Mouse (Mus musculus) layer of hippocampus, adult 8-10 months (tissue): Measurements from ENCODE around the gene Pkm. TPM values are rescaled to one million over a fixed set of nuclear protein-coding genes. Genes with fewer than 3 reads are reported as not detected.

Experiments
- DNase-seq, 2 experiments: peaks; one replicate each; pipeline ENCODE4 v3.0.0; 2022; ENCODE audit warnings: low spot score in 2 of 2
- total RNA-seq, 4 experiments: library from RNA; stranded (reverse); gene quantifications; 2 replicates each; pipeline ENCODE4 v1.2.4; 2022

Pkm gene
- total RNA-seq, 4 experiments from 2014 or later: 1,385 to 1,484 (median 1,437) TPM

DNA sequence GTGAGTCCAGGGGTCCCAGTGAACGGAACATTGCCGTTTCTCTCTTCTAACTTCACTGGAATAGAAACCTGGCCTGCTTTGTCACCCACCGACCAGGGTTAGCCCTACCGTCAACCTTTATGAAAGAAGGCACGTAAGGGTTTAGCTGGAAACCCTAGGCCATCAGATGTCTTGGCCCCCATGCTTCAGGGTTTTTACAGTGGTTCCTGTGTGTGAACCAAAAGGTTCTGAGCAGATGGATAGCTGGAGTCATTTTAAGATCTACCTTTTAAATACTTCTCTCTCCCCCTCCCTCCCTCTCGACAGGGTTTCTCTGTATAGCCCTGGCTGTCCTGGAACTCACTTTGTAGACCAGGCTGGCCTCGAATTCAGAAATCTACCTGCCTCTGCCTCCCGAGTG, 9.8 kb downstream of the Pkm start:
- no peak for DNase-seq

DNA sequence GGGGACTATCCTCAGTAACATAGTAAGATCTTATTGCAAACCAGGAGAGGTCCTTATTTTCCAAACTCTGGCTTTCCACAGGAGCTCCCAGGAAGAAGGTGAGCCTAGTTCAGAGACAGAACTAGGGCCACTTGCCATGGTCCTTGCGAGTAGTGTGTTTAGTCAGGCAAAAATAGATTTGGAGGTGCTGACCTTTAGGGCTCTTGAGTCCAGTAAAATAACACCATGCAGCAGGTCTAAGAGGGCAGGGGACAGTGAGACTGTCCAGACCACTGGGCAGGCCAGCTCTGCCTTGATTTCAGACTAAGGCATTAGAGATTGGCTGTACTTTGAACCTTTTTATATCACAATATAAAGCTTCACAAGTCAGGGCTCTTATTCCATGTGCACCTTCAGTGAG, 10.6 kb downstream of the Pkm start:
- no peak for DNase-seq

DNA sequence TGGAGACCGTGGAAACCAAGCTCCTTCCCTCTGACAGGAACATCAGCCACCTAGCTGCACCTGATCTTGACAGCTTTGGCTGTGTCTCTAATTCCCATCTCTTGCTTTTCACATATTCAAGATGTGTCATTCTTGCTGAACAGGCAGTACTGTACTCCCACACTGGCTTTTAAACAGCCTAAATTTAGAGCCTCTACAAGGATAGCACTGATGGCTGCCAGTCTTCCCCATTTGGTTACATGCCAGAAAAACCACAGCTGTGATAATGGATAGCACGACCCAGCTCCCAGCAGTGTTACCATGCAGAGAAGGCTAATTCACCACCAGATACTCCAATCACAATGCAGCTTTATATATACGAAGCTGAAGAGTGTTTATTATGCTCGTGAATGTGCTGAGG, 11.1 kb downstream of the Pkm start:
- DNase-seq: no peak

DNA sequence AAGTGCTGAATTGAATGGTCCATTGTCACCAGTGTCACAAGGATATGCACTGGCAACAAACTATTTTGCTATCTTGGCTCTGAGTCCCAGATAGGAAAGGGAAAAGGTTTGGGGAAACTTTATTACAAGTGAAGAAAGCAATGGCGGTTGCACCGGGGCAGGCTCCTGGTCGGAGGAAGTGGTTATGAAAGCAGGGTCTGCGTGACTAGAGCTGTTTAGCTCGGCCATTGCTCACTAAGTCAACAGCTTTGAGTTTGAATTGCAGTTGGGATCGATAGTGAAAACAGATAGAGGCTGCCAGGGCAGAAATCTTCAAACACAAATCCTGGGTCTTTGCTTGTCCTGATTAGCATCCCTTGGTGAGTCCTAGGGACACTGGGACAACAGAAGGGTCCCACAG, 11.7 kb downstream of the Pkm start:
- DNase-seq: no peak

DNA sequence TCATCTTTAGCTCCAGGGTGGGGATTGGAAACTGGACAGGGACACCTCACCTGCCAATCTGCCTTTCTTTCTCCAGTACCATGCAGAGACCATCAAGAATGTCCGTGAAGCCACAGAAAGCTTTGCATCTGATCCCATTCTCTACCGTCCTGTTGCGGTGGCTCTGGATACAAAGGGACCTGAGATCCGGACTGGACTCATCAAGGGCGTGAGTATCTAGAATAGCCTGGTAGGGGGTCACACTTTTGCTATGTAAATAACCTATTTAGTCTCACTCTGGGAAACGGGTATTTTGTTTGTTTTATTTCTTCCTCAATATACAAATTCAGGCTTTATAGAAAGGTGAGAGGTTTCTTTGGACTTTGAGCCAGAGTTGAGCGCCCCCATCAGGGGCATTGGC, 12.3 kb downstream of the Pkm start:
- DNase-seq: no peak

DNA sequence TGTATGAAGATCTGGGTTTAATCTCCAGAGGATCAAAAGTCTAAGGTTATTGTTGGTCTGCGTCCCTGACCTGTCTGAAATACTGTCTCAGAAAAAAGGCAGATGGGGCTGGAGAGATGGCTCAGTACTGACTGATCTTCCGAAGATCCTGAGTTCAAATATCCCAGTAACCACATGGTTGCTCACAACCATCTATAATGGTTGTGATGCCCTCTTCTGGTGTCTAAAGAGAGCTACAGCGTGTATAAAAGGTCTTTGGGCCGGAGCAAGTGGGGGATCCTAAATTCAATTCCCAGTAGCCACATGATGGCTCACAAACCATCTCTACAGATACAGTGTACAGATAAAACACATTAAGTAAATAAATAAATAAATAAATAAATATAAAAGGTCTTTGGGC, 13.0 kb downstream of the Pkm start:
- DNase-seq: no peak

DNA sequence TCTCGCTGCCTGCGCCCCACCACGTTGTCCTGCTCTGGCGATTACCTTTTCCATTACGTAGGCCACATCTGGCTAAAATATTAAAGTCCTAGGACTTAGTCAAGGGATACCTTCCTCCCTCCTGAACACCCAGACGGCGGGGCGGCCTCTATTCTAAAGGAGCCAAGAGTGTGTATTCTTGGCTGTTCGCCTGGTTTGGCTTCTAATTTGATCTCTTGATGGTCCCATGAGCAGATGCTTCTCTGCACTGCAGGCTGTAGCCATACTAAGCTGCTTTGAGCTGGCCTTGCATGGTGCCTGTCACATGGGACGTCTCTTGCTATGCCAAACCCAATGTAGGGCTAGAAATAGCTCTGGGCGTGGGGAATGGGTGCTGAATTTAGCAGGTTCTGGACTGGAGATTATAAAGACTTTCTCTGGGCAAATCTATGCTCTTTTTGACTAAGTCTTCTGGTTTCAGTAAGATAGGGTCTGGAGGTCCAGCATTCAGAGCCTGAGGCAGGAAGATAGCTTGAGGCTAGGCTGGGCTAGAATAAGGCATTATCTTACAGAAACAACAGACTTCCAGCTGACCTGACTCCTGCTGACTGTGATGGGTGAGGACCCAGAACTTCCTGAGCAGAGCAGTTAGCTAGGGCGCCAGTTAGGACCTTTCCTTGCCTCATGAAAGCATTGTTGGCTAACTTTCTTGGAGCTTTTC, 16.2 kb downstream of the Pkm start:
- no peak for DNase-seq

DNA sequence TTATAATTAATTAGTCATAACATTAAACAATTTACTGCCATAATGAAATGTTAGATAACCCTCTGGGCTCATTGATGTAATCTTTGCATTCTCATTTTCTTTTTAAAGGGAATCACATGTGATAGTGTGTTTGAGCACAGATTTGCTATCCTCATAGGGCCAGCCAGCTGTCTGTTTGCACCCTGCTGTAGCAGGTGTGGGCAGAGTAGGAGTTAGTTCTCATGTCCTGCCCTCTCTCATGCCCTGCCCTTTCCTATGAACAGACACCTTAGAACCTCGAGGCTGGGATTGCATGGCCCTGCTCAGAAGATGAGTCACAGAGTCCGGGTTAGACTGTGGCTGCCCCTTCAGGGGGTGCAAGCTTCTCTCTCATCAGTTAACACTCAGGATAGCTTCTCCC, 17.3 kb downstream of the Pkm start:
- no peak for DNase-seq

DNA sequence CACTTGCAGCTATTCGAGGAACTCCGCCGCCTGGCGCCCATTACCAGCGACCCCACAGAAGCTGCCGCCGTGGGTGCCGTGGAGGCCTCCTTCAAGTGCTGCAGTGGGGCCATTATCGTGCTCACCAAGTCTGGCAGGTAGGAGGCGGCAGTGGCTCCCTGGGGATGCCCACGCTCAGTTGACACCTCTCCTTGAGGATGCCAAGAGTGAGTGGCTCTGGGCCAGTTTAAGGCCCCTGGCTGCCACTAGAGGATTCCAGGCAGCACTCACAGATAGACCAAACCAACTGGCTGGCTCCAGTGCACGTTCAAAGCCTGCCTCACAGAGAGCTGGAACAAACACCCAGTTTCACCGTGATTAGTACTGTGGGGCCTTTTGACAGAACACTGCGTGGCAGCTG, 19.4 kb downstream of the Pkm start:
- DNase-seq: no peak

DNA sequence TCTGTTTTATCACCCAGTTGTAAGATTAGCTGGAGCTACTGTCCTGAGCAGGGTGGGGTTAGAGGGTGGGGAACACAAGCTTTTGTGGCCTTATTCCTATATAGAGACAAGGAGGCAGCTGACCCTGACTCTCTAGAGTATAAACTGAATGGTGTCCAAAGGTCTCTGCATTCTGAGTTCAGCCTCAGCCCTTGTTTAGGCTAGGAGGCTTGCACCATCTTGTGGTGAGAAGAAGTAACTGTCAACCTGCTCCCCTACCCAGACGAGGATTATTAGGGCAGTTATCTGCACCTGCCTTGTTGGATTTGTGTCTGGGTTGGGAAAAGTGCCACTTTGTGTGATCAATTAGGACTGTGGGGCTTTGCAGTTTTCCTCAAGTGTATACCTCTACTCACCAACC, 22.1 kb downstream of the Pkm start:
- DNase-seq: no peak

DNA sequence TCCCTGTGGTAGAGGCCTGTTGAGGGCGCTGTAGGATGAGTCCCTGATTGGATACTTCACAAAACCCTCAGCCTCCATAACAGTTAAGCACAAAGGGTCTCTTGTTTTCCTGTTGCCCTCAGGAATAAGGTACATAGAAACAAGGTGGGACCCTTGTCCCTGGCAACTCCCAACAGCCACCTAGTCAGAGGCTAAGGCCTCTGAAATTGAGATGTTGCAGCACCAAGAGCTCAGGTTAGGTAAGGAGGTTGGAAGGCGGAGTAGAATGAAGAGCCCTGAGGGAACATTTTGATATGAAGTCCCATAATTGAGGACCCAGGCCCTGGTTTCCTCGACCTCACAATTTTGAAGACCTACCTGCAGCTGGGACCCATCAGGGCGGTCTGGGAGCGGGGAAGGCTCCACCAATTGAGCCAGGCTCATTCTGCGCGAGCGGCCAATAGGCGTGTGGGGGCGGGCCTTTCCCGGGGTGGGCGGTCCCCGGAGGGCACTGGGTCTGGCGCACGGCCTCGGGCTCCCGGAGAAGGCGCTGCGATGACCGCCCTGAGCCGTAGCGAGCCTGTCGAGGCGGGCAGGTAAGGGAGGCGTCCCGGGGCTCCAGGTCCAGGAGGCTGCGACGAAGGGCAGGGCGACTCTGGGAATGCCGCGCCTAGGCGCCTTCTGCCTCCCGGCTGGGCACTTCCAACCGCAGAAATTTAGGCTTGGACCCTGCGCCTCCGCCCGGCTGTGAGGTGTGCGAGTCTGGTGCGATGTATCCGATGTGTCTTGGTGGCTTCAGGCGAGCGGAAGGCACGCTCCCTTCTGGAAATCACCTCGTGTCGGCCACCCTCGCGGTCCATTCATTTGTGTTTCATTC, 23.7 kb downstream of the Pkm start, which contains the start of gene Gramd2:
Gene Gramd2 (plus strand): TSS at position 467 of the 856 bp plus-strand sequence.
- no peak for DNase-seq

DNA sequence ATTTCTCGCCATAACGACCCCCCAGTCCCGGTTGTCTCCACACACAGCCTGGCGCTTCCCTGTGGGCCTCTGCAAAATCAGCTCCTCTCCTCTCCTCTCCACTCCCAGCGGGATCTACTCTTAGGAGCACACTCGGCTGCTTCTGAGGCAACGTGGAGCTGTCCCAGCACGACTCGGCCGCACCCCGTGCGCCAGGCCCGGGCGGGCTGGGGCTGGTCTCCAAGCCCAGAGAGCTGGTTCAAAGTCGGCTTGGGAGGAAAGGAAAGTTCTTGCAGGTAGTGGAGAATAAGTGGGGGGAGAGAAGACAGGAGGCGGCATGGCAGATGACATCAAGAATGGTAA, 24.3 kb downstream of the Pkm start:
- DNase-seq: no peak

DNA sequence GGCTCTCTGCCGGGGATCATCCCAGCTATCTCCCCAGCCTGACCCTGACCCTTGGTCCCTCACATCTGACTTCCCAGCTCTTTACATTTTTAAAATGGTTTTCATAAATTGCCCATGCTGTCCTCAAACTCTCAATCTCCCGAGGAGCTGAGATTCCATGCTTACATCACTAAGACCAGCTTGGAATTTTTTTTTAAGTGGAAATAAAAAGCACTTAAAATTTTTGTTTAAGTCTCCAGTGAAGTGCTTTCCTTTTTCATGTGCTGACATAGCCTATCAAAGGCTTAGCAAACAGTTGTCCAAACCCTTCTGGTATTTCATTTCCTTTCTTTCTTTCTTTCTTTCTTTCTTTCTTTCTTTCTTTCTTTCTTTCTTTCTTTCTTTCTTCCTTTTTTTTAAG, 27.9 kb downstream of the Pkm start:
- DNase-seq: no peak

DNA sequence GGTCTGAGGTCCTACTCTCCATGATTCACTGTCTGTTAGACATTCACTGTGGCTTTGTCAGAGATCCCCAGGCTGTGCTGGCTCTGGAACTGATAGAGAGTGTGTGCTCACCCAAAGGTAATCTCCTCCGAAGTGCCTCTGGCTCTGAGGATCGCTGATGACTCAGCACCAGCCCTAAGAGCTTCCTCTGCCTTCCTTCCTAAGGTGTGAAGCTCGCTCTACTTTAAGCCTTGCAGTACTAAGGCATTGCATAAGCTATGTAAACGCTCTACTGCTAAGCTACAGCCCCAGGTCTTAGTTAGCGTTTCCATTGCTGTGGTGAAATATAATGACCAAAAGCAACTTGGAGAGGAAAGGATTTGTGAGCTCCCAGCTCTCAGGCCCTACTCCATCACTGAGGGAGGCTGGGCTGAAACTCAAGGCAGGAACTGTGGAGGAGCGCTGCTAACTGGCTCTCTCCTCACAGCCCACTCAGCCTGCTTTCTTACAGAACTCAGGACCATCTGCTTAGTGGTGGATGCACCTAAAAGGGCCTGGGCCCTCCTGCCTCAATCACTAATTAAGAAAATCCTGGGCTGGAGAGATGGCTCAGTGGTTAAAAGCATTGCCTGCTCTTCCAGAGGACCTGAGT, 31.4 kb downstream of the Pkm start:
- no peak for DNase-seq

DNA sequence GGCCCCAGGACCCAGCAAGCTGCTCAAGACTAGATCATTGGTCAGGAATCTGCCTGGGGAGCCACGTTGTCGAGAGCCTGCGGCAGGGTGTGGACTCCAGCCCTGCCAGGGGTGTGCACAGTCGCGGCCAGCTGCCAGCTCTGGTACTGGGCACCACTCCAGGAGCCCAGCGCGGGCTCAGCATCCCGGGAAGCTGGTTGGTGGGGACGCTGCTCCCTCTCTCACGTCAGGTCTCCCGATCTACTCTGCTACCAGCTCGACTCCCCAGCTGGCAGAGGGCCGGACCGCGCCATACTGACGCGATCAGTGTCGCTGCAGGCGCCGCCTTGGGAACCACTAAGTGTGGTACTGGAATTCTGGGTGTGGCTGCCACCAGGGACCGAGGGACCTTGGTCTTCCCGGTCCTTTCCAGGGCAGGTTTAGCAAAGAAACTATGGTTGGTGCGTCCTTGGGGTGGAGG, 35.5 kb downstream of the Pkm start:
- peak; percentile 84 to 85 for DNase-seq

DNA sequence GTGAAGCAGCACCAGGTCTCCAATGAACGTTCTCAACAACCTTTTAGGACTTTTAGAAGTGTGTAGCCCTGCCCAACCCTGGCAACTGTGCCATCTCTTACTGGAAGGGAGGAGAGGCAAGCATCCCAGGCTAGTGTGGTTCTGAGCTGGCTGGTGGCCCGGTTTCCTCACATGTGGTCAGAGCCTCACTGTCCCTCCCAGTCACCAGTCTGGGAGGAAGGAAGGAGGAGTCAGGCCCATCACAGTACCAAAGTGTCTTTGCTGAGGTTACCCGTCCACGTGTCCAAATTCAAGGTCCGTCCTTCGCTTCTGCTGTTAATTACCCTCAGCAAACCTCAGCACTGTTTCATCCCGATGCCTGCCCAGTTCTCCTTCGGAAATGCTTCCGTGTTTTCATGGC, 36.0 kb downstream of the Pkm start:
- DNase-seq: no peak

DNA sequence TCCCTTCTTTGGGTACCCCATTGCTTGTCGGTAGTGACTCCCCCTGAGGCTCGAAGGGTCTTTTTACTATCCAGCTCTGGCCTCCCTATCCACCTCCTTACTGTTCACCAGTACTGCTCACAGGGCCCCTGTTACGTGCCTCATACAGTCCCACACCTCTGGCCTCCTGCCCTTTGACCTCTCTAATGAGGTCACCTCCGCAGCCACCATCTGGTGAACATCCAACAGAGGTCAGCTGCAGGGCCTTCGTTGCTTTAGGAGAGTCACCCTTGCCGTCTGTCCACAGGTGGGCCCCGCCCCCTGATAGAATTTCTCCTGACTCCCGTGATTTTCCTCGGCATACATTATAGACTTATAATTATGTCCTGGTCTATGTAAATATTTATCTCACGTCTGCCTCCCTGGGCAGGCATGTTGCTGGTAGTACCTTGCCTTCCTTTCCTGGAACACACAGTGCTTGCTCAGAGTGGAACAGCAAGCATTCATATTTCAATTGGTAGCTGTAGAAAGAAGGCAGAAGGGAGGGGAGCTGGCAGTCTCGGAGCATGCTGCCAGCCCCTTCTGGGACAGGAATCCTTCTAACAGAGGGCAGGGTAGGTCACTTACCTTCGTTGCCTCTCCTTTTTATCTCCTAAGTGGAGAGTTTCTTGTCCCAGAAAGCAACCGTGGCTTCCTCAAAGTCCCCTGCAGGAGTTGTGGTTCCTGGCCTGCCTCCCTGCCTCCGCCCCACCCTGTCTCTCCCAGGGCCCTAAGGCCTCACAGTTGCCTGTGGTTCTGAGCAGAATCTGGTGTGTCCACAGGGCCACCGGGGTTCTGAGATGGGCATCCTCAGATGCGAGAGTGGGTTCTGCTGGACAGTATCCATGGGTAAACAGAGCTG, 38.6 kb downstream of the Pkm start:
- DNase-seq: no peak

DNA sequence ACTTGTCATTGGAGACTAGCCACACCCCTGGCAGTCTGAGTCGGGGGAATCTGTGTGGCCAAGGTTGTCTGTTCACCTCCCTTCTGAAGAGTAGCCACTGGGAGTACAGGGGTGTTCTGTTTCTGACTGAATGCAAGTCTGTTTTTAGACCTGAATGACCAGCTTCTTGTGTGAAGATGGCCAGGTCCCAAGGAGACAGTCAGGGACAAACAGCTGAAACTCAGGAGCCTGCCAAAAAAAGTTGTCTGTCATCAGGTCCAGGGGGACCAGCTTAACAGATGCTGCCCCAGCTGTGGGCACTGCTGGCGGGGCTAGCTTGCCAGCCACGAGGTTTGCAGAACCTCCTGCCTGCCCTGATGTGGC, 39.3 kb downstream of the Pkm start:
- DNase-seq: no peak

DNA sequence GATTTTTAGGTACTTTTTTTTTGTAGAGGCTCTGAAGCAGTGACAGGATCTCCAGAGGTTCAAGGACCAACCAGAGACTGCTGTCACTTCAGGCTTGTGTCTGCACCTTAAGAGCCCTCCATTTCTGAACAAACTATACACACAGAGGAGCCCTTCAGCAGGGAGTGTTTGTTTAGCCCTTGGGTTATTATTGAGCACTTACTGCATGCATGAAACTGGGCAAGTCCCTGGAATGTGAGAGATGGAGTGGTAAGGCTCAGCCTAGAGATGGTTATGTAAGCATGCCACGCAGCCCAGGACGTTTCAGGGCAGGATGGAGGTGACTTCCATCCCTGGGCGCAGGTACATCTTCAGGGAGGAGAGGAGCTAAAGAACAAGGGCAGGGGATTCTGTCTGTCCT, 40.2 kb downstream of the Pkm start:
- DNase-seq: no peak

DNA sequence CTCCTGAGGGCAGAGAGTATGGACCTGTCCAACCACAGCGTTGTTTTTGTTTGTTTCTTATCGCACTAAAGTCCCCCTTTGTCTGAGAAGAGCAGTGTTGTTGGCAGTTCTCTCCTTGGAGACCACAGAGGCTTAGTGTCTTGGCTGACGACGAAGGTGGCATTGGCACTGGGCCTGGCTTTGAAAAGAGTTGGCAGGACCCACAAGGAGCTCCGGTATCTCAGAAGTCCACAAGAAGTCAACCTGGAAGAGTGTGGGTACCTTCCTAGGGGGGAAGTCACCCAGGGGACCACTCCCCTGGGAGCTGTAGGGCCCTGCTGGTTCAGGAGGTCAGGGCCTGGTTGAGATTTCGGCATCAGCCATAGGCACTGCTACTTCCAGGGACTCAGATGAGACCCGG, 44.9 kb downstream of the Pkm start:
- no peak for DNase-seq

DNA sequence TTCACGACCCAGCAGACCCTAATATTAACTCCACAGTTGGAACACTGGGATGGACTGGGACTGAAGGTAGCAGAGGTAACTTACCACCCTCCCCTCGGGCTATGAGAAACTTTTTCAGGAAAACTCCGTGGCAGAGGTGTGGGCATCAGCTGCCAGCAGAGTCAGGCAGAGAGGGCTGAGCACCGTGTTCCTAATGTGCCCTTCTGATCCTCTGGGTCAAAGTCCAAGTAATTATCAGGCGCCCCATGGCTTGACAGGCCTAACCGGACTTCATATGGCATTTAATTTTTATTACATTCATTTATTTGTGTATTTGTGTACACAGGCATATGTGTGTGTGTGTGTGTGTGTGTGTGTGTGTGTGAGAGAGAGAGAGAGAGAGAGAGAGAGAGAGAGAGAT, 46.9 kb downstream of the Pkm start:
- no peak for DNase-seq
